Mouse (Mus musculus) CH12.LX (cell line): ENCODE measurements around the gene A2m. TPM values are rescaled to one million over a fixed set of nuclear protein-coding genes. Genes with fewer than 3 reads are reported as not detected.

Experiments used
- DNase-seq: peaks from one replicate; pipeline ENCODE4 v3.0.0-alpha.2; 2013; ENCODE audit errors: extremely low read depth
- H3K27ac ChIP-seq: 2 replicates; pipeline ENCODE4 v1.5.1; 2012; ENCODE audit warnings: low read depth, mild to moderate bottlenecking, control low read depth, moderate library complexity; ENCODE audit not compliant: insufficient read depth
- H3K27me3 ChIP-seq: replicated peaks from 2 replicates; pipeline ENCODE3; 2012; ENCODE audit warnings: inconsistent platforms
- H3K36me3 ChIP-seq, 2 experiments: replicated peaks in 1 of 2; 2 replicates each; pipeline versions ENCODE3 to v1.6.1; 2012; ENCODE audit warnings: inconsistent platforms in 1 of 2, low read length in 1 of 2, mild to moderate bottlenecking in 1 of 2, mixed read lengths in 1 of 2, moderate library complexity in 1 of 2; ENCODE audit not compliant: control insufficient read depth in 1 of 2, insufficient read depth in 1 of 2
- H3K4me1 ChIP-seq, 2 experiments: 2 replicates each; pipeline ENCODE4 v1.6.1; 2012; ENCODE audit warnings: inconsistent platforms in 1 of 2, moderate library complexity in 1 of 2; ENCODE audit not compliant: insufficient read depth in 2 of 2, control insufficient read depth in 1 of 2
- H3K4me2 ChIP-seq: 2 replicates; pipeline ENCODE4 v1.6.1; 2012; ENCODE audit warnings: low read depth, mild to moderate bottlenecking, control low read depth; ENCODE audit not compliant: poor library complexity, insufficient read depth, severe bottlenecking
- H3K4me3 ChIP-seq, 3 experiments: fragments of 150-350 bp in 1 of 3; sonication (generic) in 1 of 3; replicated peaks in 1 of 3; 2 replicates each; pipeline versions ENCODE3 to v1.5.1; 2011 to 2012; ENCODE audit warnings: low read depth in 2 of 3, low read length in 2 of 3, mild to moderate bottlenecking in 2 of 3, moderate library complexity in 2 of 3, control low read depth in 1 of 3, improper control_type of control experiment in 1 of 3, inconsistent platforms in 1 of 3, mixed read lengths in 1 of 3; ENCODE audit not compliant: poor library complexity in 1 of 3
- H3K79me2 ChIP-seq: replicated peaks from 2 replicates; pipeline ENCODE4 v1.6.1; 2012; ENCODE audit warnings: mild to moderate bottlenecking, moderate library complexity; ENCODE audit not compliant: control insufficient read depth, poor library complexity, insufficient read depth, severe bottlenecking; ENCODE audit errors: extremely low read depth
- H3K9ac ChIP-seq: 2 replicates; pipeline ENCODE4 v1.6.1; 2012; ENCODE audit warnings: low read depth, mild to moderate bottlenecking, control low read depth, moderate library complexity; ENCODE audit not compliant: insufficient read depth
- H3K9me3 ChIP-seq: replicated peaks from 2 replicates; pipeline ENCODE3; 2012; ENCODE audit warnings: low read length, inconsistent platforms, mixed read lengths
- CHD1 ChIP-seq: IDR thresholded peaks from 2 replicates; pipeline ENCODE4 v1.6.1; 2012; ENCODE audit warnings: low read depth, low read length, improper control_type of control experiment, inconsistent platforms
- CHD2 ChIP-seq: IDR thresholded peaks from 2 replicates; pipeline ENCODE4 v1.6.1; 2011; ENCODE audit warnings: low read length, improper control_type of control experiment
- ELF1 ChIP-seq: IDR thresholded peaks from 2 replicates; pipeline ENCODE4 v1.6.1; 2014; ENCODE audit warnings: low read depth, mild to moderate bottlenecking, inconsistent platforms, low read length, improper control_type of control experiment
- ETS1 ChIP-seq: conservative IDR thresholded peaks from 2 replicates; pipeline ENCODE4 v1.6.1; 2012; ENCODE audit warnings: low read depth, mild to moderate bottlenecking, inconsistent platforms, low read length, improper control_type of control experiment, moderate library complexity
- GABPA ChIP-seq: IDR thresholded peaks from 2 replicates; pipeline ENCODE4 v1.6.1; 2012; ENCODE audit warnings: low read depth, low read length, improper control_type of control experiment, inconsistent platforms; ENCODE audit not compliant: insufficient replicate concordance
- IRF4 ChIP-seq: IDR thresholded peaks from 2 replicates; pipeline ENCODE4 v1.6.1; 2014; ENCODE audit warnings: low read depth, mild to moderate bottlenecking, inconsistent platforms, low read length, improper control_type of control experiment
- JUN ChIP-seq: IDR thresholded peaks from 2 replicates; pipeline ENCODE4 v1.6.1; 2011; ENCODE audit warnings: low read depth, mild to moderate bottlenecking, low read length, improper control_type of control experiment, moderate library complexity; ENCODE audit not compliant: insufficient read depth
- JUND ChIP-seq: conservative IDR thresholded peaks from 2 replicates; pipeline ENCODE4 v1.6.1; 2011; ENCODE audit warnings: low read depth, low read length, improper control_type of control experiment
- KAT2A ChIP-seq: IDR thresholded peaks from 2 replicates; pipeline ENCODE4 v1.6.1; 2012; ENCODE audit warnings: low read length, improper control_type of control experiment, inconsistent platforms; ENCODE audit not compliant: insufficient replicate concordance
- MAFK ChIP-seq: IDR thresholded peaks from 2 replicates; pipeline ENCODE4 v1.6.1; 2011; ENCODE audit warnings: low read length, improper control_type of control experiment; ENCODE audit not compliant: insufficient replicate concordance
- MAZ ChIP-seq: IDR thresholded peaks from 2 replicates; pipeline ENCODE4 v1.6.1; 2012; ENCODE audit warnings: low read depth, mild to moderate bottlenecking, inconsistent platforms, low read length, improper control_type of control experiment, moderate library complexity
- MXI1 ChIP-seq: IDR thresholded peaks from 2 replicates; pipeline ENCODE4 v1.6.1; 2011; ENCODE audit warnings: mild to moderate bottlenecking, low read depth, low read length, improper control_type of control experiment
- POLR2A ChIP-seq: IDR thresholded peaks from 2 replicates; pipeline ENCODE4 v1.6.1; 2011; ENCODE audit warnings: low read depth, mild to moderate bottlenecking, improper control_type of control experiment, low read length
- POLR2AphosphoS2 ChIP-seq: IDR thresholded peaks from 2 replicates; pipeline ENCODE4 v1.6.1; 2011; ENCODE audit warnings: low read depth, low read length, improper control_type of control experiment
- RCOR1 ChIP-seq: conservative IDR thresholded peaks from 2 replicates; pipeline ENCODE4 v1.6.1; 2012; ENCODE audit warnings: low read depth, mild to moderate bottlenecking, inconsistent platforms, low read length, improper control_type of control experiment
- SMC3 ChIP-seq: IDR thresholded peaks from 2 replicates; pipeline ENCODE4 v1.6.1; 2011; ENCODE audit warnings: low read depth, low read length, improper control_type of control experiment
- TCF12 ChIP-seq: IDR thresholded peaks from 2 replicates; pipeline ENCODE4 v1.6.1; 2014; ENCODE audit warnings: low read depth, mild to moderate bottlenecking, inconsistent platforms, low read length, improper control_type of control experiment
- USF1 ChIP-seq: IDR thresholded peaks from 2 replicates; pipeline ENCODE4 v1.6.1; 2014; ENCODE audit warnings: low read depth, mild to moderate bottlenecking, inconsistent platforms, low read length, improper control_type of control experiment
- USF2 ChIP-seq: conservative IDR thresholded peaks from 2 replicates; pipeline ENCODE4 v1.6.1; 2011; ENCODE audit warnings: low read depth, low read length, improper control_type of control experiment
- ZKSCAN1 ChIP-seq: IDR thresholded peaks from 2 replicates; pipeline ENCODE4 v1.6.1; 2012; ENCODE audit warnings: low read depth, inconsistent platforms, low read length, improper control_type of control experiment, borderline replicate concordance
- ZMIZ1 ChIP-seq: IDR thresholded peaks from 2 replicates; pipeline ENCODE4 v1.6.1; 2012; ENCODE audit warnings: low read depth, mild to moderate bottlenecking, inconsistent platforms, low read length, improper control_type of control experiment
- ZNF384 ChIP-seq: IDR thresholded peaks from 2 replicates; pipeline ENCODE4 v1.6.1; 2012; ENCODE audit warnings: low read depth, low read length, improper control_type of control experiment, inconsistent platforms
- dilution Hi-C: fragments of 300-500 bp; cut with MboI; formaldehyde crosslinking; loops from 2 replicates; pipeline ENCODE4 v1.14.3; 2020; ENCODE audit warnings: low sequenced_read_pairs; ENCODE audit not compliant: extremely low pct_unique_long_range_greater_than_20kb, extremely low pct_ligation_motif_present
- in situ Hi-C: fragments of 300-500 bp; cut with MboI; formaldehyde crosslinking; loops from 3 replicates; pipeline ENCODE4 v1.14.3; 2019; ENCODE audit warnings: low sequenced_read_pairs, low pct_ligation_motif_present, low pct_unique_long_range_greater_than_20kb, mixed read lengths
- polyA plus RNA-seq: library from polyadenylated mRNA; unstranded; fragments of >175 nt; gene quantifications from 2 replicates; pipeline ENCODE4 v1.2.1, GENCODE M21; 2012; ENCODE audit warnings: low read depth; ENCODE audit not compliant: insufficient read length
- total RNA-seq, 2 experiments: library from RNA; depleted of rRNA; stranded (reverse); fragments of 300-350 nt in 1 of 2; fragments of >200 nt in 1 of 2; gene quantifications; 2 replicates each; pipeline ENCODE4 v1.2.3; 2012 to 2014

A2m gene
- total and polyA plus RNA-seq, 3 experiments = not detected

DNA sequence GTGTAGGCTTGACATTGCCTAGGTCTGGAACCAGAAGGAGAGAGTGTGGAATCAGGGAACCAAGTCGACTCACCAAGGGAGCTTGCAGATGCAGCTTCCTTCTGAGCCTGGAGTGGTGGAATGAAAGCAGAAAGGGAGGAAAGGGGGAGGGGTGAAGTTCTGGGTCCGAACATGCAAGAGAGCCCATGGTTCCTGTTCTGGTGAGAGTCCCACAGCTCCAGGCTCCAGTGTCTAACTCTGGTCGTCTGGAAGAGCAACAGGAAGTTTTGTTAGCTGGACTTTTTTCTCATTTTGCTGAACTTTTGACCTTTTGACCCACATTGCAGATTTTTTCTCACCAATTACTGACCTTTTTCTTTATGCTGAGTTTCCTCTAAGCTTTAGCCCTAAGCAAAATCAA lies 17.7 kb upstream of the A2m start:
- Histone ChIP-seq H3K9me3 (no peaks in the 10 kb centered on the region), H3K79me2 (no peaks in the 10 kb centered on the region), H3K4me1 (no peaks in the 10 kb centered on the region), H3K9ac (no peak overlapping the region), H3K27ac (no peak overlapping the region), H3K36me3 (no peaks in the 10 kb centered on the region), H3K27me3 (peaks cover 67% of the 10 kb centered on the region), H3K4me2 (no peak overlapping the region), H3K4me3 (no peak overlapping the region)
- no peak for TF ChIP-seq POLR2A
- TF ChIP-seq MAFK = no peak
- no peak for TF ChIP-seq MXI1
- no peak for TF ChIP-seq KAT2A
- no peak for TF ChIP-seq ZMIZ1
- no peak for TF ChIP-seq TCF12
- TF ChIP-seq IRF4 = no peak
- TF ChIP-seq GABPA = no peak
- no peak for TF ChIP-seq JUN
- TF ChIP-seq MAZ = no peak
- no peak for TF ChIP-seq CHD1
- no peak for TF ChIP-seq USF2
- TF ChIP-seq ZKSCAN1 = no peak
- TF ChIP-seq CHD2 = no peak
- TF ChIP-seq RCOR1 = no peak
- TF ChIP-seq USF1 = no peak
- no peak for DNase-seq
- dilution Hi-C loops = no loop called here
- in situ Hi-C loops = no loop called here

DNA sequence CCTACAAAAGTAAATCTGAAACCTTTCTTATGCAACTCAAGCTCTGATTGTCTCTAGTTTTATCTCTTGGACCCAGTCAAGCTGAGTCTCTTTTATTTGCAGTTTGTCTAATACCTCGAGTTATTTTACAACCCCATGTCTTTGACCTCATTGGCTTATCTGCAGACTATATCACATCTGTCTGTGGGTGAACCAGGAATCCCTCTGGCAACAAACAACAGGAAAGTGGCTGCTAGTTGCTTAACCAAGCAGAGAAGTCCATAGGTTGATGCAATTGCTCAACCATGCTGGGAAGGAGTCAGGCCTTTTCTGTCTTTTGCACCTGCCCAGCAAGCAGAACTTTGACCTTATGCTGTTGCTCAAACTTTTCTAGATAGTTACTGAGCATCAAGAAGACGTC lies 12.7 kb upstream of the A2m start:
- dilution Hi-C loops = no loop called here
- H3K4me3 ChIP-seq = no peak overlapping the region
- TF ChIP-seq GABPA (no peak), SMC3 (no peak), ETS1 (no peak), JUND (no peak), KAT2A (no peak), MAFK (no peak), ZNF384 (no peak), IRF4 (no peak), USF1 (no peak), POLR2AphosphoS2 (no peak), ZKSCAN1 (no peak), JUN (no peak), ELF1 (no peak), POLR2A (no peak)
- no peak overlapping the region for H3K9ac ChIP-seq
- H3K36me3 ChIP-seq = no peaks in the 10 kb centered on the region
- no peak overlapping the region for H3K4me2 ChIP-seq
- no peak for DNase-seq
- H3K9me3 ChIP-seq = no peaks in the 10 kb centered on the region
- no peaks in the 10 kb centered on the region for H3K4me1 ChIP-seq
- no peak overlapping the region for H3K27ac ChIP-seq
- H3K79me2 ChIP-seq = no peaks in the 10 kb centered on the region
- H3K27me3 ChIP-seq = peaks cover 72% of the 10 kb centered on the region
- in situ Hi-C loops = no loop called here
